Mouse (Mus musculus): ENCODE measurements around the gene Xrcc5. TPM values are rescaled to one million over a fixed set of nuclear protein-coding genes. Genes with fewer than 3 reads are reported as not detected.
A peak's percentile ranks its signal among the peaks of the same experiment; 100 is the strongest.

Xrcc5 gene
- polyA plus RNA-seq (2021), result 38.5 TPM

- in situ Hi-C loops (cut with MboI; ENCODE audit: low pct_unique_long_range_greater_than_20kb), result loop anchor here (5.0 to 25.0 kb wide), 4 partner anchors 50 to 1505 kb away; partner anchors contain the start of genes Ankar and Rpl37a
- H3K27me3 ChIP-seq, result no peaks in the 10 kb centered on the region
- peak; percentile 78 for DNase-seq (ENCODE audit: low read depth, low spot score)
- POLR2A ChIA-PET, result no interaction called here
- TF ChIP-seq CTCF (IDR thresholded peaks at IDR 0.05), result no peak
- CTCF ChIA-PET, result no interaction called here
- ATAC-seq, result peak; percentile 70
These were observed at the start of gene Xrcc5 for GRCm38 (mm10) chr1:72307317-72307798. Gene Xrcc5, plus strand, starts transcription at chr1:72307421.

- ChIA-PET CTCF (interaction anchor here (0.7 kb wide), 1 partner anchor 43 kb away, joined by 3 read pairs; no protein-coding TSS in a partner anchor), POLR2A (no interaction called here)
- in situ Hi-C loops (cut with MboI; ENCODE audit: low pct_unique_long_range_greater_than_20kb), result no loop called here
- no peak for ATAC-seq
- no peak for DNase-seq (ENCODE audit: low read depth, low spot score)
- no peaks in the 10 kb centered on the region for H3K27me3 ChIP-seq
- TF ChIP-seq CTCF (IDR thresholded peaks at IDR 0.05), result no peak
These were observed 44.1 kb upstream of the Xrcc5 start for GRCm38 (mm10) chr1:72263099-72263498.

GRCm38 (mm10) chr1:72278085-72278484, 29.1 kb upstream of the Xrcc5 start:
- DNase-seq (ENCODE audit: low read depth, low spot score) (no peak), ATAC-seq (no peak)
- ChIA-PET POLR2A (no interaction called here), CTCF (interaction anchor here (1.3 to 2.0 kb wide), 2 partner anchors 10 to 13 kb away, joined by 4 to 6 read pairs; no protein-coding TSS in a partner anchor)
- in situ Hi-C loops (cut with MboI; ENCODE audit: low pct_unique_long_range_greater_than_20kb), result no loop called here
- no peaks in the 10 kb centered on the region for H3K27me3 ChIP-seq
- TF ChIP-seq CTCF (IDR thresholded peaks at IDR 0.05), result no peak

- TF ChIP-seq CTCF (IDR thresholded peaks at IDR 0.05), result no peak
- in situ Hi-C loops (cut with MboI; ENCODE audit: low pct_unique_long_range_greater_than_20kb), result no loop called here
- ATAC-seq, result no peak
- no peak for DNase-seq (ENCODE audit: low read depth, low spot score)
- CTCF ChIA-PET, result no interaction called here
- POLR2A ChIA-PET, result interaction anchor here (0.6 to 0.7 kb wide), 2 partner anchors 15 to 468 kb away, joined by 3 to 4 read pairs; no protein-coding TSS in a partner anchor
- no peaks in the 10 kb centered on the region for H3K27me3 ChIP-seq
These were observed 24.6 kb upstream of the Xrcc5 start for GRCm38 (mm10) chr1:72282604-72283003.

- ATAC-seq (peak; percentile 96), DNase-seq (ENCODE audit: low read depth, low spot score) (peak; percentile 50)
These were observed 23.2 kb upstream of the Xrcc5 start, which contains the start of the genes Pecr and Tmem169 for GRCm38 (mm10) chr1:72283992-72284485. Gene Pecr, minus strand, starts transcription at chr1:72284314. Gene Tmem169, plus strand, starts transcription at chr1:72284369.

GRCm38 (mm10) chr1:72284539-72284938, 22.7 kb upstream of the Xrcc5 start:
- ATAC-seq, result peak; percentile 4
- in situ Hi-C loops (cut with MboI; ENCODE audit: low pct_unique_long_range_greater_than_20kb), result no loop called here
- DNase-seq (ENCODE audit: low read depth, low spot score), result no peak
- H3K27me3 ChIP-seq, result no peaks in the 10 kb centered on the region
- POLR2A ChIA-PET, result interaction anchor here (1.2 kb wide), 1 partner anchor 28 kb away, joined by 3 read pairs; no protein-coding TSS in a partner anchor
- CTCF ChIA-PET, result interaction anchor here (0.8 kb wide), 1 partner anchor 22 kb away, joined by 3 read pairs; no protein-coding TSS in a partner anchor
- TF ChIP-seq CTCF (IDR thresholded peaks at IDR 0.05), result no peak

More at GRCm38 (mm10) chr1:72283992-72284485, 23.2 kb upstream of the Xrcc5 start, which contains the start of the genes Pecr and Tmem169:
- no peaks in the 10 kb centered on the region for H3K27me3 ChIP-seq
- ChIA-PET CTCF (interaction anchor here (0.8 kb wide), 1 partner anchor 22 kb away, joined by 3 read pairs; no protein-coding TSS in a partner anchor), POLR2A (interaction anchor here (1.2 kb wide), 1 partner anchor 28 kb away, joined by 3 read pairs; no protein-coding TSS in a partner anchor)
- no peak for TF ChIP-seq CTCF (IDR thresholded peaks at IDR 0.05)
- in situ Hi-C loops (cut with MboI; ENCODE audit: low pct_unique_long_range_greater_than_20kb), result no loop called here

GRCm38 (mm10) chr1:72286904-72287303, 20.3 kb upstream of the Xrcc5 start:
- no peak for DNase-seq (ENCODE audit: low read depth, low spot score)
- no peak for TF ChIP-seq CTCF (IDR thresholded peaks at IDR 0.05)
- POLR2A ChIA-PET, result no interaction called here
- CTCF ChIA-PET, result interaction anchor here (1.5 kb wide), 1 partner anchor 30 kb away, joined by 3 read pairs; no protein-coding TSS in a partner anchor
- H3K27me3 ChIP-seq, result no peaks in the 10 kb centered on the region
- no peak for ATAC-seq
- in situ Hi-C loops (cut with MboI; ENCODE audit: low pct_unique_long_range_greater_than_20kb), result no loop called here

GRCm38 (mm10) chr1:72287893-72288292, 19.3 kb upstream of the Xrcc5 start:
- CTCF ChIA-PET, result no interaction called here
- POLR2A ChIA-PET, result interaction anchor here (0.5 to 0.6 kb wide), 3 partner anchors 18 to 528 kb away, joined by 3 to 6 read pairs (median 3); no protein-coding TSS in a partner anchor
- no peak for TF ChIP-seq CTCF (IDR thresholded peaks at IDR 0.05)
- ATAC-seq, result no peak
- H3K27me3 ChIP-seq, result no peaks in the 10 kb centered on the region
- no peak for DNase-seq (ENCODE audit: low read depth, low spot score)
- in situ Hi-C loops (cut with MboI; ENCODE audit: low pct_unique_long_range_greater_than_20kb), result no loop called here

- POLR2A ChIA-PET, result interaction anchor here (0.6 kb wide), 1 partner anchor 527 kb away, joined by 6 read pairs; no protein-coding TSS in a partner anchor
- DNase-seq (ENCODE audit: low read depth, low spot score) (peak; percentile 43), ATAC-seq (no peak)
- in situ Hi-C loops (cut with MboI; ENCODE audit: low pct_unique_long_range_greater_than_20kb), result no loop called here
- no peak for TF ChIP-seq CTCF (IDR thresholded peaks at IDR 0.05)
- CTCF ChIA-PET, result no interaction called here
- H3K27me3 ChIP-seq, result no peaks in the 10 kb centered on the region
These were observed 18.6 kb upstream of the Xrcc5 start for GRCm38 (mm10) chr1:72288527-72289150.

- no peak for TF ChIP-seq CTCF (IDR thresholded peaks at IDR 0.05)
- CTCF ChIA-PET, result interaction anchor here (1.2 kb wide), 1 partner anchor 10 kb away, joined by 3 read pairs; no protein-coding TSS in a partner anchor
- ATAC-seq, result no peak
- in situ Hi-C loops (cut with MboI; ENCODE audit: low pct_unique_long_range_greater_than_20kb), result no loop called here
- no peaks in the 10 kb centered on the region for H3K27me3 ChIP-seq
- DNase-seq (ENCODE audit: low read depth, low spot score), result no peak
- POLR2A ChIA-PET, result no interaction called here
These were observed 16.3 kb upstream of the Xrcc5 start for GRCm38 (mm10) chr1:72290896-72291295.

GRCm38 (mm10) chr1:72291421-72291820, 15.8 kb upstream of the Xrcc5 start:
- in situ Hi-C loops (cut with MboI; ENCODE audit: low pct_unique_long_range_greater_than_20kb), result no loop called here
- DNase-seq (ENCODE audit: low read depth, low spot score) (no peak), ATAC-seq (no peak)
- CTCF ChIA-PET, result interaction anchor here (1.2 kb wide), 1 partner anchor 11 kb away, joined by 3 read pairs; no protein-coding TSS in a partner anchor
- no peak for TF ChIP-seq CTCF (IDR thresholded peaks at IDR 0.05)
- no peaks in the 10 kb centered on the region for H3K27me3 ChIP-seq
- POLR2A ChIA-PET, result no interaction called here

Data from Patski (cell line).